Mouse (Mus musculus) c-Kit-positive CD71-negative TER-119-negative erythroid progenitor cells, embryonic 14.5 days (primary cell): ENCODE results near the gene Impdh2.

Experiments
- DNase-seq: peaks from one replicate; pipeline ENCODE4 v3.0.0-alpha.2; 2013; ENCODE audit warnings: low read depth

Gene Impdh2

GRCm38 (mm10) chr9:108560227-108560841 lies at the start of gene Impdh2:
TSS of gene Impdh2 (plus strand) at chr9:108560286.
- peak; percentile 97 for DNase-seq

DNA sequence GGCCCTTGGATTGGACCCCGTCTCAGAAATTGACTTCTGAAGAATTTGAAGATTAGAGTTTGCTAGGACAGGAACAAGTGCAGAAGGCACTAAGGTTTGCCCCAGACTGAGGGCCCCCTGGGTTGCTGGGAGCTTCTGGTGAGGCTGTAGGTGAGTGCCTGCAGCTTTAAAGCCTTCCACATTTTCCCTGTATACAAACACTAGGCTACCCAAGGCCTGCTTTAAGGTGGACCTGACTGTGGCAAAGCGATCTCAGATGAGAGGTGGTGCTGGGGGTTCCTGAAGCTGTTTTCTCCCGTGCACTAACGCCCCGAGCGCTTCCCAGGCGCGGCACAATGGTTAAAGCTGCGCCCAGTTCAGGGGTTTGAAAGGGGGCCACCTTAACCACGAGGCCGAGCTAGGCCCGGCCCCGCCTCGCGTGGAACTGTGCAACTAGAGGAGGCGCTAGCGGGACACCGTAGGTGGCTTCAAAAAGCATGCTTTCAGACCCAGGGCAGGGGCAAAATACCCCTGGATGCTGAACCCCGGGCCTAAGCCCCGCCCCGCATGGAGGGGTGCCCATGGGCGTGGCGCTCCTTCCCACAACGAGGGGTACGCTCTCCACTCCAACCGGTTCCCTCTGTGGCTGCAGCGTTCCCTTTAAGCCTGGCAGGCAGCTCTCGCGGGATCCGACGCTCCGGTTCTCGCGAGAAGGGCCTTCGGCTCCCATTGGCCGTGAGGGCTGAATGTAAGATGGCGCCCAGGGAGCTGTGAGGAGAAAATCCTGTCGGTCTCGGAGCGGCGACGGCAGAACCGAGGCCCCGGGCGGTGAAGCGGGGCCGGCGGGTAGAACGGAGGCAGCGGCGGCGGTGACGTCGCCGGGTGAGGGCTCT lies 43.5 kb upstream of the Impdh2 start, which contains the start of gene Qrich1:
Gene Qrich1, plus strand, starts transcription at position 427 of the 872 bp plus-strand sequence.
- DNase-seq: peak; percentile 97

GRCm38 (mm10) chr9:108517253-108517930 lies 42.7 kb upstream of the Impdh2 start:
- peak; percentile 53 for DNase-seq

GRCm38 (mm10) chr9:108517931-108518332 lies 42.2 kb upstream of the Impdh2 start:
- DNase-seq: peak; percentile 39

DNA sequence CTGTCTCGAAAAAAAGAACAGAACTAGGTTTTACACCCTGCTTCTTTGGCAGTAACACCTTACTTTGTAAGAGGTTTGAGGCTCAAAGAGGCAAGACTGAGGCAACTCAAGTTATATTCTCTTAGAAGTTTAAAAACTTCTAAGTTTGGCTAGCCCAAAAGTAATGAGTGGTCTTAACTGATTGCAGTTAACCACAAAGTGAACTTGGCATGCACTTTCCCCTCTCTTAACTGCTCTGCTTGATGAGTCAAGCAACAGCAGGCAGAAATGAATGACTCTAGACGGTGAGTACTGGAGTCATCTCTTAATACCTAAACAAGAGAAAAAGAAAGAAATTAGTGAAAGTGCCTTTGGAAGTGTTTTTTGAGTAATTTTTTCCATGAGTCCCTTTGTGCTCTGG lies 38.5 kb upstream of the Impdh2 start:
- DNase-seq: no peak

DNA sequence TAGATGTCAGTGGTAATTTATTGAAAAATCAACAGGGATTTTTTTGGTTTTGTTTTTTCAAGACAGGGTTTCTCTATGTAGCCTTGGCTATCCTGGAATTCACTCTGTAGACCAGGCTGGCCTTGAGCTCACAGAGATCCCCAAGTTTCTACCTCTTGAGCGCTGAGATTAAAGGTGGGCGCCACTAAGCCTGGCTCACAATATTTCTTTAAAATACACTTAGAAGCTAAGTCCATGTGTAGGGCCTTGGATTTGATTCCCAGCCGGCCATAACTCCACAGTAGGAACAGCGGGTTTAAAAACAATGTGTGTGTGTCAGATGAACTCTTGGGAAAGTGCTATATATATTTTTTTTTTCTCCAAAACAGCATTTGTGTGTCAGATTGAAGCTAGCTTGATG lies 36.7 kb upstream of the Impdh2 start:
- DNase-seq: no peak

- DNase-seq: no peak
These were observed 34.7 kb upstream of the Impdh2 start for GRCm38 (mm10) chr9:108525400-108525799.

GRCm38 (mm10) chr9:108530954-108531353 lies 29.1 kb upstream of the Impdh2 start:
- DNase-seq: no peak

DNA sequence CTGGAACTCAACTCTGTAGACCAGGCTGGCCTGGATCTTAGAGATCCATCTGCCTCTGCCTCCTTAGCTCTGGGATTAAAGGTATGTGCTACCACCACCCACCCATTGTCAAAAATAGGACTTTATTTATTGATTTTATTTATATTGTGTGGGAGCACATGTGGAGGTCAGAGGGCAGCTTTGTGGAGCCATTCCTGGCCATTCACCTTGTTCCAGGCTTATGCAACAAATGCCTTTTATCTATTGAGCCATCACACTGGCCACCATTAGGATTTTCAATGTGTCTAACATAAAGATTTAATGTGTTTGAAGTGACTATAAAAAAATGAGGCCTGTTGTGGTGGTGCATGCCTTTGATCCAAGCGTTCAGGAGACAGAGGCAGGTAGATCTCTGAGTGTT lies 28.6 kb upstream of the Impdh2 start:
- no peak for DNase-seq

- DNase-seq: no peak
These were observed 19.2 kb upstream of the Impdh2 start for GRCm38 (mm10) chr9:108540846-108541245.

DNA sequence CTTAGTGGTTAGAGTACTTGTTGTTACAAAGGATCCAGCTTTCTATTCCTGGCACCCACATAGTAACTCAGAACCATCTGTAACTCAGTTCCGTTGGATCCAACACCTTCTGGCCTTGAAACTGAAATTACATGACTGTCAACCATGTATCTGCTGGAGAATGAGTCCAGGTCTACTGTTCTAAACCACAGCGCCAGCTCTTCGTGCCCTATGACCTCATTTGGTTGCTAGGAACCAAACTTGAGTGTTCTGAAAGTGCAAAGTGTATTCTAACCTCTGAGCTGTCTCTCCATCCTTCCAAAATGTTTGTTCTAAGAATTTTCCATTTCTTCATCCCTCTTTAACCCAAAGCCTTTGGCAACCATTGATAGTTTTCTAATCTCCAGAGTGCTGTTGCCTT lies 14.1 kb upstream of the Impdh2 start:
- DNase-seq: no peak

DNA sequence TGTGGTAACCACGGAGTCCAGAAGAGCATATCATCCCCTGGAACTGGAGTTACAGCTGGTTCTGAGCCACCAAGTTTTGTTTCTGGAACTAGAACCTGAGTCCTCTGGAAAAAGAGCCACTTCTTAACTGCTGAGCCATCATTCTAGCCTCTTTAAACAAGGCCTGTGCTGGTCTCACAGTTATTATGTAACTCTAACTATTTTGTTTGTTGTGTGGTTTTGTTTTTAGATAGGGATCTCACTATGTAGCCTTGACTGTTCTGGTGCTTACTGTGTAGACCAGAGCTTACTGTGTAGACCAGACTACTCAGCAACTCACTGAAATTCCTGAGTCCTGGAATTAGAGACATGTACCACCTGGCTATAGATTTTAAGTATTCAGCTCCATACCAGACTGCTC lies 13.2 kb upstream of the Impdh2 start:
- no peak for DNase-seq

GRCm38 (mm10) chr9:108559169-108559568 lies 917 bp upstream of the Impdh2 start:
- no peak for DNase-seq

DNA sequence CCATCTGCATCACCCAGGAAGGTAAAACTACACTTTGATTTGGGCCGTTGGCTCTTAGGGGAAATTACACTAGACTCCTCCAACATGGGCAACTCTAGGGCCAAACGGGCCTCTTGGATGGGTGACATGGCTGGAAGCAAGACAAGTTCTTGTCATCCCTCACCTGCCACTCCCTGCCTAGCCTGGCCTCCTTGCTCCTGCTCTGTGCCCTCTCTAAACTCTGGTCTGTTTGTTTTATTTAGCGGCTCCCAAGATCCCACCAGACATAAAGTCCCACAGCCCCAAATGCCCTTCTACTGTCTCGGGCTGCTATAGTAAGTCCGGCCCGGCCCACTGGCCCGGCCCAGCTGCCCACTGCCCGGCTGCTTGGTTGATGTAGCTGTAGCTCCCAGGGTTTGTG lies 3.6 kb downstream of the Impdh2 start:
- DNase-seq: no peak

DNA sequence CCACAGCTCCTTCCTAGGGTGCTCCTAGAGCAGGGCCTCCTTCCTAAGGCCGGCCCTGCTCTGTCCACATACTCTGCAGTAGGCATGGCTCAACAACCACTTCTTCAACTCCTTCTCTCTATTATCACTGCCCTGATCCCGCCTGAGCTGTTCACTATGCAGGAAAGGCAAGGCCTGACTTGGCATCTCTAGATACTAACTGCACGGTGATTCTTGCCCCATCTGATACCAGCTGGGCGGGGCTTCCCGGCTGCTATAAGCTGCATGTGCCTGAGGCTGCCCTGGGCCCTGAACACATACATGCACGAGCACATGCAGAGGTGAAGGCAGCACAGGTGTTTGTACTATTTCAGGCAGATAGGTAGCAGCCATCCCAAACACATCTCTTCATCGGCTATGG lies 4.0 kb downstream of the Impdh2 start:
- no peak for DNase-seq

DNA sequence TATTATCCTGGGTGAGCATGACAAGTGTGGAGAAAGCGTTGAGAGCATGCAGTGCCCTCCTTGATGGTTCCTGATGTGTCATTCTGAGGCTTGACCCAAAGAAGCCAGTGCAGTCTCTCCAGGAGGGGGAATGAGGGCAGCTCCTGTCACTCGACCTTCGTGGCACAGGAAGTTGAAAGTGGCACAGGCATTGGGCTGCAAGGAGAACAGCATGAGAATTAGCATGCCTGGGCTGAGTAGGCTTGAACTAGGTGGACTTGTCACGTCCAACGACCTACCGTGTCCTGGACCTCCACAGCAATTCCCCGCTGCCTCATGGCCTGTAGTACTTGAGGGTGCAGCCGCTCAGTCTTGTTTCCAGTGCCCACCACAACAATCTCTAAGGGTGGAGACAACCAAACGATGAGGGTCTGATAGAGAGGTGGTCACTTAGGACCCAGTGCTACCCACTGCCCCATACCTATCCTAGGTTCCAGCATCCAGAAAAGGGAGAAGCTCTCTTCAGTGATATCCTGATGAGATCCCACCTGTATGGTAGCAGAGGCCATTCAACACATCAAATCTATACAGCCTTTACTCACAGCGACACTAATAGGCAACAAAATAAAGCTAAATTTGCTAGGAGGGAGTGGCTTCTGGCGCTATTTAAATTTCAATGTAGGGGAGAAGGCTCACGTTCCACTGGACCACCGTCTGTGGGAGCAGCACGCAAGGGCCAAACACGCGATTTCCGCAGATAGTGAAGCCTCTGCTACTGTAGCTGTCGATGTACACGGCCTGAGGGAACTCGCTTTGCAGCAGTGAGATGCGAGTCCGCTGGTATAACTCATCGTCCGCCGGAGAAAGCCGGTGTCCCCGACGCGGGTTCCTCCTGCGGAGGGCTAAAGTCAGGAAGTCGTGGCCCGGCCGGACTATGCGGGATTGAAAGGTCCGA lies 6.1 kb downstream of the Impdh2 start:
- no peak for DNase-seq

DNA sequence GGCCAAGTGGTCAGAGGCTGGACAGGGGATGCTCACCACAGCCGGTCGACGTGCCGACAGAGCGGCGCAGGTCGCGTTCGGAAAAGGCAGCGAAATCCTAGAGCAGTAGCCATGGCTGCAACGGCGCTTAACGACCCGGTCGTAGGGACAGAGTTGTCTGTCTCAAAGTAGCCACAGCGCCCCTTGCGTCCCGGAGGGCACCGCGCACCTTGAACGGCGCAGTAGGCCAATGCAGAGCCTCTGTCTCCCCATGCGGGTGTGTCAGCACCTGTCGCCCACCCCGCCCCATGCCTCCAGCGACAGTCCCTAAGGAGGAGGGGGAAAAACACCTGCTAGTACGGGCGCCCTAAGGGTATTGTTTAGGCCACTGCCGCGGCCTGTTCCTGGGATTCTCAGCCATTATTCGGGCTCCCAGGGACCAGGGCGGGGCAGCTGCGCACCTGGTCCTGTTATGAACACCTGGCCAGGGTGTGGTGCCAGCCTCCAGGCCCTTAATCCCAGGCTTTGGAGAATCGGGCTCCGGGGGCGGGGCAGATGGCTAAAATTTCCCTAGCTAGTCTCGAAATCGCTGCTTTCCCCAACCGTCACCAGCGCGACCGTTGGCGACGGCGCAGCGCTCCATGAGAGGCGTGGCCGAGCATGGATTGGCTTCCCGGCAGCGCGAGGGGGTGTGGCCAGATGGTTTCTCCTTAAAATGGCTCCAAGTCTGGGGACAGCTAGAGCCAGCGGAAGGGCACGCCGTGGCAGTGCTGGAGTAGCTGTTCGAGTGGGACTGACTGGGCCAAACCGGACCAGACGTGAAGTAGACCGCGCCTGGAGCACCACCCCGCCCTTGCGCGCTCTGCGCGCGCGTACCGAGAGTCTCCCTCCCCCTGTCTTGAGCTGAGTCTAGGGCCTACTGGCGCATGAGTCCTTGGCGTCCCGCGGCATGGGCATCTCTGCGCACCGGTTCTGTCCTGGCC lies 7.0 kb downstream of the Impdh2 start, which contains the start of gene Ndufaf3:
Gene Ndufaf3, minus strand, starts transcription at position 620 of the 962 bp plus-strand sequence.
- peak; percentile 92 for DNase-seq

DNA sequence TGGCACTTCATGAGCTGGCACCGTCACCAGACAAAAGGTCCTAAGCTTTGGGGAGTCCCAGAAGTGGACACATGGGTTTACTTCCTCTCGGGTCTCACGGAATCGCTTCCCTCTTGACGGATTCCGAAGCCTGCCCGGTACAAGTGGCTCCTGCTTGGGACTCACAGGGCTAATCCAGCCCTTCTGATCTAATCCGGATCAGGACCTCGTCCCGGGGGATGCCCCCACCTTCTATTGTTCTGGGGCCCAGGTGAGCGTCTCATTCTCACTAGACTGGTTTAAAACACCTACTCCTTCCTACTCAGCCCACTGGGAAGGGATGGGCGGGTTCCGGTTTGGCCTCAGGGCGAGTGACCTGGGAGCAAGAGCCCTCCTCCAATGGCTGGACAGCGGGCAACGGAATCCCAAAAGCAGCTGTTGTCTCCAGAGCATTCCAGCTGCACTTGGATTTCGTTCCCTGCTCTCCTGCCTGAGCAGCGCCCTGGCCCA lies 7.9 kb downstream of the Impdh2 start:
- DNase-seq: no peak

GRCm38 (mm10) chr9:108568511-108568921 lies 8.4 kb downstream of the Impdh2 start:
- DNase-seq: no peak
